Mouse (Mus musculus): Measurements from ENCODE around the gene Taf1b. TPM values are rescaled to one million over a fixed set of nuclear protein-coding genes. Genes with fewer than 3 reads are reported as not detected.
"Not testable (repeated sequence)": the region's sequence is repeated elsewhere in the genome, so short reads cannot be mapped to it uniquely, and the experiment has no call there.

Taf1b gene
- total and polyA plus RNA-seq, 2 experiments from 2014 or later, result 15.2 to 33.1 TPM

- H3K4me3 ChIP-seq (ENCODE audit: low read depth, low read length), result no peak overlapping the region
- WGBS, result 87% methylated on average over 8 of the region's 8 CpGs
- H3K27me3 ChIP-seq (ENCODE audit: insufficient read depth, low read length), result no peaks in the 10 kb centered on the region
- no peak for TF ChIP-seq CTCF (IDR thresholded peaks at IDR 0.05)
- H3K4me1 ChIP-seq (ENCODE audit: insufficient read depth, low read length), result no peaks in the 10 kb centered on the region
- ATAC-seq (ENCODE audit: low FRiP score) (no peak), DNase-seq (ENCODE audit: low spot score) (no peak)
- no peak overlapping the region for H3K4me2 ChIP-seq (ENCODE audit: low read depth, low read length, poor library complexity, severe bottlenecking)
- peaks cover 59% of the 10 kb centered on the region for H3K36me3 ChIP-seq (ENCODE audit: insufficient read depth, low read length)
- no peak overlapping the region for H3K9ac ChIP-seq (replicated peaks; ENCODE audit: low read length, poor library complexity, severe bottlenecking)
- H3K9me3 ChIP-seq (ENCODE audit: low read length), result no peaks in the 10 kb centered on the region
- H3K27ac ChIP-seq (ENCODE audit: low read depth, low read length), result no peak overlapping the region
Measured at GRCm38 (mm10) chr12:24517118-24517517, 19.0 kb downstream of the Taf1b start.

- H3K9ac ChIP-seq (replicated peaks; ENCODE audit: low read length, poor library complexity, severe bottlenecking), result no peak overlapping the region
- ATAC-seq (ENCODE audit: low FRiP score), result no peak
Measured at GRCm38 (mm10) chr12:24521076-24521475, 22.9 kb downstream of the Taf1b start.

GRCm38 (mm10) chr12:24525065-24525464, 26.9 kb downstream of the Taf1b start:
- not testable (repeated sequence) for H3K9me3 ChIP-seq (ENCODE audit: low read length); H3K27ac ChIP-seq (ENCODE audit: low read depth, low read length); ATAC-seq (ENCODE audit: low FRiP score); H3K9ac ChIP-seq (replicated peaks; ENCODE audit: low read length, poor library complexity, severe bottlenecking); H3K4me1 ChIP-seq (ENCODE audit: insufficient read depth, low read length); H3K4me3 ChIP-seq (ENCODE audit: low read depth, low read length); H3K27me3 ChIP-seq (ENCODE audit: insufficient read depth, low read length); H3K4me2 ChIP-seq (ENCODE audit: low read depth, low read length, poor library complexity, severe bottlenecking); DNase-seq (ENCODE audit: low spot score)
- 93% methylated on average over 7 of the region's 7 CpGs for WGBS
- H3K36me3 ChIP-seq (ENCODE audit: insufficient read depth, low read length), result peaks cover 13% of the 10 kb centered on the region; the same call in 1 of the 2 replicates

More at GRCm38 (mm10) chr12:24521076-24521475, 22.9 kb downstream of the Taf1b start:
- no peak for DNase-seq (ENCODE audit: low spot score)
- H3K4me3 ChIP-seq (ENCODE audit: low read depth, low read length), result no peak overlapping the region
- H3K4me2 ChIP-seq (ENCODE audit: low read depth, low read length, poor library complexity, severe bottlenecking), result no peak overlapping the region
- no peaks in the 10 kb centered on the region for H3K9me3 ChIP-seq (ENCODE audit: low read length)
- WGBS, result 68% methylated on average over 3 of the region's 3 CpGs
- H3K27ac ChIP-seq (ENCODE audit: low read depth, low read length), result no peak overlapping the region
- peaks cover 40% of the 10 kb centered on the region for H3K36me3 ChIP-seq (ENCODE audit: insufficient read depth, low read length)
- TF ChIP-seq CTCF (IDR thresholded peaks at IDR 0.05), result no peak
- no peaks in the 10 kb centered on the region for H3K27me3 ChIP-seq (ENCODE audit: insufficient read depth, low read length)
- no peaks in the 10 kb centered on the region for H3K4me1 ChIP-seq (ENCODE audit: insufficient read depth, low read length)

- ATAC-seq (ENCODE audit: low FRiP score), result no peak
- Histone ChIP-seq H3K4me2 (ENCODE audit: low read depth, low read length, poor library complexity, severe bottlenecking) (no peak overlapping the region), H3K27me3 (ENCODE audit: insufficient read depth, low read length) (no peaks in the 10 kb centered on the region), H3K4me3 (ENCODE audit: low read depth, low read length) (no peak overlapping the region), H3K9ac (replicated peaks; ENCODE audit: low read length, poor library complexity, severe bottlenecking) (no peak overlapping the region), H3K9me3 (ENCODE audit: low read length) (no peaks in the 10 kb centered on the region), H3K36me3 (ENCODE audit: insufficient read depth, low read length) (peaks cover 7% of the 10 kb centered on the region; the same call in 1 of the 2 replicates), H3K27ac (ENCODE audit: low read depth, low read length) (no peak overlapping the region), H3K4me1 (ENCODE audit: insufficient read depth, low read length) (no peaks in the 10 kb centered on the region)
- DNase-seq (ENCODE audit: low spot score), result no peak
- TF ChIP-seq CTCF (IDR thresholded peaks at IDR 0.05), result no peak
- WGBS, result 49% methylated on average over 5 of the region's 5 CpGs
Measured at GRCm38 (mm10) chr12:24536390-24536789, 38.2 kb downstream of the Taf1b start.

- H3K4me3 ChIP-seq (ENCODE audit: low read depth, low read length), result no peak overlapping the region
- peaks cover 4% of the 10 kb centered on the region; the same call in 1 of the 2 replicates for H3K36me3 ChIP-seq (ENCODE audit: insufficient read depth, low read length)
- DNase-seq (ENCODE audit: low spot score) (no peak), ATAC-seq (ENCODE audit: low FRiP score) (no peak)
- no peaks in the 10 kb centered on the region for H3K4me1 ChIP-seq (ENCODE audit: insufficient read depth, low read length)
- H3K9me3 ChIP-seq (ENCODE audit: low read length), result no peaks in the 10 kb centered on the region
- H3K4me2 ChIP-seq (ENCODE audit: low read depth, low read length, poor library complexity, severe bottlenecking), result no peak overlapping the region
- peak overlapping the region; percentile 38 for H3K27ac ChIP-seq (ENCODE audit: low read depth, low read length)
- H3K27me3 ChIP-seq (ENCODE audit: insufficient read depth, low read length), result no peaks in the 10 kb centered on the region
- no peak for TF ChIP-seq CTCF (IDR thresholded peaks at IDR 0.05)
- 46% methylated on average over 2 of the region's 2 CpGs for WGBS
- H3K9ac ChIP-seq (replicated peaks; ENCODE audit: low read length, poor library complexity, severe bottlenecking), result no peak overlapping the region
Measured at GRCm38 (mm10) chr12:24537201-24537600, 39.0 kb downstream of the Taf1b start.

GRCm38 (mm10) chr12:24537965-24538364, 39.8 kb downstream of the Taf1b start:
- H3K27me3 ChIP-seq (ENCODE audit: insufficient read depth, low read length), result no peaks in the 10 kb centered on the region
- no peaks in the 10 kb centered on the region for H3K4me1 ChIP-seq (ENCODE audit: insufficient read depth, low read length)
- H3K4me2 ChIP-seq (ENCODE audit: low read depth, low read length, poor library complexity, severe bottlenecking), result no peak overlapping the region
- no peak overlapping the region for H3K4me3 ChIP-seq (ENCODE audit: low read depth, low read length)
- no peak for TF ChIP-seq CTCF (IDR thresholded peaks at IDR 0.05)
- 62% methylated on average over 4 of the region's 4 CpGs for WGBS
- H3K9me3 ChIP-seq (ENCODE audit: low read length), result no peaks in the 10 kb centered on the region
- H3K9ac ChIP-seq (replicated peaks; ENCODE audit: low read length, poor library complexity, severe bottlenecking), result no peak overlapping the region
- H3K27ac ChIP-seq (ENCODE audit: low read depth, low read length), result no peak overlapping the region
- DNase-seq (ENCODE audit: low spot score) (peak; percentile 64), ATAC-seq (ENCODE audit: low FRiP score) (0 out of 2 replicates have a peak, but pooled peaks have one; percentile 34)
- H3K36me3 ChIP-seq (ENCODE audit: insufficient read depth, low read length), result peaks cover 4% of the 10 kb centered on the region; the same call in 1 of the 2 replicates

Measured in midbrain, postnatal 0 days (tissue).